Mouse (Mus musculus): ENCODE measurements around the gene Dcaf8. TPM values are rescaled to one million over a fixed set of nuclear protein-coding genes. Genes with fewer than 3 reads are reported as not detected.

Gene Dcaf8
- total RNA-seq, 2 experiments from 2014 or later: 105 to 108 TPM

DNA sequence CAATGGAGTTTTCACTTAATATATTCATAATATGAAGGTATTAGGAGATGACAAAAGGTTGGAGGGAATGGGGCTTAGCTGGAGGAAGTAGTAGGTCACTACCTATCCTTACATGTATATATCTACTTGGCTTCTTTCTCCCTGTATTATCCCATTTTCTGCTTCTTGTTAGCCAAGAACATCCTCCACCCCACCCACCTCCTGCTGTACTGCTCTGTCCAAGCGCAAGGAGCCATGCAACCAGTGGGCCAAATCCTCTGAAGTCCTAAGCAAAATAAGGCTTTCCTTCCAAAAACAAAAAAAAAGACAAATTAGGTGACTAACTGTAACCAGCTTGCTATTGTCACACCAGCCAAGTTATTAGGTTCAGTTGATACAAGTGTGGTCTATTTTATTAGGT, 7.1 kb upstream of the Dcaf8 start:
- intact Hi-C loops (cut with DNase I): no loop called here
- DNase-seq (ENCODE audit: low spot score in 2 of 2): peak in 1 of 2 experiments; percentile 59

DNA sequence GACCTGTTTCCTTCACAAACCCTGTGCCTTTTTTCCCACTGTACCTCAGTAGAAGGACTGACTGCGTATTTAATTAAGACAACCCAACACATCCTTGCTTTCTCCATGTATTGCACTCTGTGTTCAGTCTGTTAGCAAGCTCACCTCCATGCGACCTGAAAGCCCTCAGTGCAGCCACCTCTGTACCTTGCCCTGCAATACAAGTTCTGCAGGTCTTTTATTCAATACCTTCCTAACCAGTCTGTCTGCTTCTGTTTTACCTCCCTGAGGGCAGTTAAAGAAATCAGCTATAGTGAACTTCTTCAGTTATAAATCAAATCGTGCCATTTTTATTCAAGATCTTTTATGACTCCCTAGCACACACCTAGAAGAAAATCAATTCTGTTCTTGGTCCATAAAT, 6.4 kb upstream of the Dcaf8 start:
- no peak for DNase-seq (ENCODE audit: low spot score in 2 of 2)
- intact Hi-C loops (cut with DNase I): no loop called here

DNA sequence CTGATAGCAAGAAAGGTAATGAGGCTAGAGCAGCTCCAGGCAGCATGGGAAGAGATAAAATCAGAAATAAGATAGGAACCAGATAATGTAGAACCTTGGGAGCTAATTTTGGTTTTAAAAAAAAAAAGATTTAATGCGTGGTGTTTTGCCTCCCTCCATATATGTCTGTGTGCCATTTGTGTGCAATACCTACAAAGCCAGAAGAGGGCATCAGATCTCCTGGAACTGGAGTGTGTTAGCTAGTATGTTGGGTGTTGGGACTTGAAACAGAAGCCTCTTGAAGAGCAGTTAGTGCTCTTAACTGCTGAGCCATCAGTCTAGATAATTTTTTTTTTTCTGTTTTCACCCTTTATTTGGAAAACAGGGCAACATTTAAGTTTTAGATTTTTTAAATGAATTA, 4.3 kb upstream of the Dcaf8 start:
- DNase-seq (ENCODE audit: low spot score in 2 of 2): peak; percentile 52 to 85
- intact Hi-C loops (cut with DNase I): loop anchor here (1.0 kb wide), 1 partner anchor 167 kb away; no protein-coding TSS in a partner anchor

DNA sequence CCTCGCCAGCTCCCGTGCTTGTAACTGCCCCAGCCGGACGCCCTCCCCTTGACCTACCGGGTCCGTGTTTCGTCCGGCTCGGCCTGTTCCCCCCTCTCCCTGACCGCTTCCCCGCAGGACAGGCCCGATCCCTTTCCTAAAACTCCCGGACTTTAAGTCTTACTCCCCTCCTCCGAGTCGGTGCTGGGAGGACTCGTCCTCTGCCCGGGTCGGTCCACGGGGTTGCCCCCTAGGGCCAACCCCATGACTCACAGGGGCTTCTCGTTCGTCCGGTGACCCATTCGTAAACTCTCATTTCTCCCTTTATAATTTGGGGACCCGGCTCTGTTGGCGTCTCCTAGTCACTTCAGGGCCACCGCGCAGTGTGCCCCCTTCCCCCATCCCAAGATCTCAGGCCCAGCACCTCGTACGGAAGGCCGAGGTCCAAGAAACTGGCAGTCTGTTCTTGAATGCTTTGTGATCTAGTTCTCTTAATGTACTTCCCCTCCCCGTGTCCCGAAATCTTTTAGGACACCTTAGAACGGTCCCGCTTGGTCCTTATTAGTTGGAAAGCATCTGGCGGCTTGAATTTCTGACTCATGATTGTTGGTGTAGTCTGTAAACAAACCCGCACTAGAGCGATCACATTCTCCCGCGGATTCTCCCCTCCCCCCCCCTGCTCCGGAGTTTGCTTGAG, 533 bp downstream of the Dcaf8 start:
- intact Hi-C loops (cut with DNase I): loop anchor here (2.0 kb wide), 2 partner anchors 22 to 162 kb away; partner anchors contain the start of gene Pex19
- DNase-seq (ENCODE audit: low spot score in 2 of 2): peak; percentile 35 to 37

DNA sequence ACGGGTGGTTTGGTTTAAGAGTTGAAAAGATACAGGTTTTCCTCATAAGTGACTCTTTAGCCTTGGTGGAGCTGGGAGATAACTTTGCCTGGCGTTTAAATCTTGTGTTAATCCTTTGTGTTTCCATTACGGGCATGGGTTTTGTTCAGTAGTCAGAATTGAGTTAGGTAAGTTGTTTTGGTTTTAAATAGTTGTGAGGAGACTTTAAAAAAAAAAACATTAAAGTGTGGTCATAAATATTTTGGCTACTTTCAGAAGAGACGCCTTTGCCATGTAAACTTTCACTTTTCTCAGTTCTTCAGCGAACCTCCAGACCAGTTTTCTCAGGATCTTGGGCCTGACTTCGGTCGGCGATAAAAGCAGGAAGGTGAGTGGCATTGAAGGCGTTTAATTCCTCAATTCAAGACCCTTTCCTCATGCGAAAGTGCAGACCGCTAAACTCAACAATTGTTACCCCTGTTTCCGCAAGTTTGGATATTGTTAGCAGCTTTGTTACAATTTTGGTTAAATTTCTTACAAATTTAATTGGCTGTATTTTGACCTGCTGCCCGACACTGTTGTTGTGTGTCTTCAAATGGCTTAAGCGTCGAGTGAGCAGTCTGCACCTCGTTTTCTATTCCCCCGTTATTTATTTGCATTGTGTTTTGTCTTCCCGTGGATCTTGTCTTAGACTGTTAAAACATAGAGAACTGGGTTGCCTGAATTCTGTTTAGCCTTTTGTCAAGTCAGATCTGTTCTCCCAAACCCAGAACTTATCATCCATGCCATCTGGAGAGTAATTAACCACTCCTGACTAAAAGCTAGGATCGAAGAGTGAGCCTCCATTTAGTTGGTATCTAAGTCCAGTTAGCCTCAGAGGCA, 1.3 kb downstream of the Dcaf8 start:
- intact Hi-C loops (cut with DNase I): loop anchor here (2.0 kb wide), 2 partner anchors 22 to 162 kb away; partner anchors contain the start of gene Pex19
- no peak for DNase-seq (ENCODE audit: low spot score in 2 of 2)

DNA sequence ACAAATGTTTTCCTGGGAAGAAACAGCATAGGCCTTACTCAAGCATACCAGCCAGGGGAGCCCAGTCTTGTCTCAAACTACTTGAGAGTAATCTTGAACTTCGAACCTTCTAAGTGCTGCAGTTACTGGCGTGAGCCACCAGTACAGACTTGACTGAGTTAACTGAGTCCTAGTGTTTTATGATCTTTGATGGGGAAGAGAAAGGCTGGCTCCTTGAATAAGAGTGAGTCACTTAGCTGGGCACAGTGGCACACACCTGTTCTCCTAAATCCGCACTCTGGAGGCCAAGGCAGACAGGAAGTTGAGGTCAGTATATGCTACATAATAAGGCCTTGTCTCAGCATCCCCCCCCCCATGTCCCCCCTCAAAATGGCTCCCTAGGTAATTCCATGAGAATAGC, 6.7 kb downstream of the Dcaf8 start:
- intact Hi-C loops (cut with DNase I): no loop called here
- DNase-seq (ENCODE audit: low spot score in 2 of 2): no peak

DNA sequence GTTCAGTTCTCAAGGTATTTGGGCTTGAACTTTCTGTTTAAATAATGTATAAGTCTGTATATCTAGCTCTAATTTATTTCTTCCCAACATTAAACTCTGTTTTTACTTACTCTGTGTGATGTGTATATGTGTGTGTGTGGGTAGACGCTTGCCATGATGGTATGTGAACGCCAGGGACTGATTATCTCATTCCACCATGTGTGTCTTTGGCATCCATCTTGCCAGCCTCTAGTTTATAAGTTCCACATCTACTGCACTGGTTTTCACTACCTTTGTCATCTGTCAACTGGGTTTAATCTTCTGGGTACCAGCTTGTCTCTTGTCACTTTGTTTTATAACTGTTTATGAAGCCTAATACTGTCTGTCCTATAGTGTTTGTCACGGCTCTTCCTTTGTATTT, 7.6 kb downstream of the Dcaf8 start:
- intact Hi-C loops (cut with DNase I): no loop called here
- DNase-seq (ENCODE audit: low spot score in 2 of 2): no peak

DNA sequence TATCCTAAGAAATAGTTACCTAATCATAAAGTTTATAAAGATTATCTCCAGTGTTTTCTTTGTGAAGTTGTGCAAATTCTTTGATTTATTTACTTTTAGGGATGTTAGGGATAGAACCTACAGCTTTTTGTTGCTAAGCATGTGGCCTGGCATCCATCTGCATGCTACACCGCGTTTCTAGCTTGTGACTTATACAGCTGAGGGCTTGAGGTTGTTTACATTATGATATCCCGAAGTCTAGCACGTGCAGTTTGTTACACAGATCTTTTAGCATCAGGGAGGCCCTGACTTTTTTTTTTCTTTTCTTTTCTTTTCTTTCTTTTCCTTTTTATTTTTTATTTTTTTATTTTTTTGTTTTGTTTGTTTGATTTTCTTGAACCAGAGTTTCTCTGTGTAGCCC, 12.1 kb downstream of the Dcaf8 start:
- no peak for DNase-seq (ENCODE audit: low spot score in 2 of 2)
- intact Hi-C loops (cut with DNase I): no loop called here

DNA sequence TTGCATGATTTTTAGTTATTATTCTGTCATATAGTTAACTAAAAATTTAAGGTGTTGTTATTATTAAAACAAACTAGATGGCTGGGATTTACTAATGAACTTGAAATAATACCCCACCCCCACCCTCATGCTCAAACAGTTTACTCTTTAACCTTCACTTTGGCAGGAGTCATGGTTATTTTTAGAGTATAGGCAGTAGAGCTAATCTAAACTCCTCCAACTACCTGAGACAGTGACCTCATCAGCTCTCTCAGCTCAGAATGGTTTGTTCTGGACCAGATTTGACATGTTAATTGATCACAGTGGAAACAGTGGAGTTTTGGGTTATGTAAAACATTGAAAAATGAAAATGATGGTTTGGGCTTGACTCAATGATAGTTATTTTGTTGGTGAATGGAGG, 12.6 kb downstream of the Dcaf8 start:
- DNase-seq (ENCODE audit: low spot score in 2 of 2): no peak
- intact Hi-C loops (cut with DNase I): no loop called here

DNA sequence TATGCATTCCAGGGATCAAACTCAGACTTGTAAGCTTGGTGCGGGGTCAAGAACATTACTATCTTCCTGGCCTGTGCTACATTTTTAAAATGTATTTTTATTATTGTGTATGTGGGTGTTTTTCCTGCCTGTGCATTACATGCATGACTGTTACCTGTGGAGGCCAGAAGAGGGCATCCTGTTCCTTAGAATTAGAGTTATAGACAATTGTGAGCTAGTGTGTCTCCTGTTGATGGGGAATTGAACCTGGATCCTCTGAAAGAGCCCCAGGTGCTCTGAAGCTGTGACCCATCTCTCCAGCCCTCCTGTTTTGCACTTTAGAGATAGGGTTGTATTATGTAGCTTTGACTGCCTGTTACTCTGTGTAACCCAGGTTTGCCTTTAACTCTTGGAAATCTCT, 14.1 kb downstream of the Dcaf8 start:
- intact Hi-C loops (cut with DNase I): loop anchor here (1.0 kb wide), 1 partner anchor 148 kb away; no protein-coding TSS in a partner anchor
- DNase-seq (ENCODE audit: low spot score in 2 of 2): peak; percentile 21 to 66

DNA sequence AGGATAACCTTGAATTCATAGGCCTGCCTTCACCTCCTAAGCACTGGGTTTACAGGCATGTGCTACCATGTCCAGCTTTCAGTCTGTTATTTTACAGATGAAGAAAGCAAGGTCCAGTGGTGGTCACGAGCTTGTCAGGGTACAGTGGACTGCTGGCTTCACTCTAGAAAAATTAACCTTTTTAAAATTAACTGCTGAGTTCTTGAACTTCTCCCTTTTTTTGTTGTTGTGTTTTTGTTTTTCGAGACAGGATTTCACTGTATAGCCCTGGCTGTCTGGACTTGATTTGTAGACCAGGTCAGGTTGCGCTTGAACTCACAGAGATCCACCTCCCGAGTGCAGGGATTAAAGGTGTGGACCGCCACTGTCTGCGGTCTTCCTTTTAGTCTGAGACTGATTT, 15.1 kb downstream of the Dcaf8 start:
- no peak for DNase-seq (ENCODE audit: low spot score in 2 of 2)
- intact Hi-C loops (cut with DNase I): loop anchor here (1.0 kb wide), 1 partner anchor 147 kb away; no protein-coding TSS in a partner anchor

DNA sequence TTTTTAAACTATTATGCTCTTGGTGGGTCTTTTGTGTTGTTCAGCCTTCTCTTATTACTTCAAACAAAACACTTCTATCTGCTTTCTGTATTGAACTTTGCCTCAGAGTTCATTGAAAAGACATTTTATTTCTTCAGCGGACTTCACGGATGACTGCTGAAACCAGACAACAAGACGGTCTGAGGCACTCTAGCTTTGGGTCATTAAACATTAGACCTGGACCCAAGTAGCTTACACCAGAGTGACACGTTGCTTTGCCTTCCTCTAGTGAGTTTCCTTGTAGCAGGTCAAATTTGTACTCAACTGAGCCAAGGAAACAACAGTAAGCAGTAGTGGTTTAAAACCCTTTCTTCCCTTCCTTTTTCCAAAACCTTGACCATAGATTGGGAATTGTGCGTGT, 20.0 kb downstream of the Dcaf8 start:
- DNase-seq (ENCODE audit: low spot score in 2 of 2): no peak
- intact Hi-C loops (cut with DNase I): no loop called here

DNA sequence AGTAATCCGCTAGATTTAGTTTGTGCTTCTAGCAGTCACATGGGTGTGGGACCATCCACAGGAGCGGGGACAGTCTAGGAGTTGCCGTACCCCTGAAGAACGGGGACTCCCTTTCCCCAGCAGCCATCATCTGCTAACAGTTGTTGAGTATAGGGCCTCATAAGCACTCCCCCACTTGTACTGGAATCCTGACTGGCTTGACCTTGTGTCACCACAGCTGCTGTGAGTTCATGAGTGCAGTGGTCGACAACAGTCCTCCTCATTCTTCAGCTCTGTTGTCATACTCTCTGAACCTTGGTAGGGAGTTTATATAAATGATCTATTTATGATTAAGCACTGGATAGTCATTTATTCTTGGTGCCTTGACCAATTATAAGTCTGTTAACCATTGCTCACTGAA, 21.9 kb downstream of the Dcaf8 start:
- intact Hi-C loops (cut with DNase I): no loop called here

DNA sequence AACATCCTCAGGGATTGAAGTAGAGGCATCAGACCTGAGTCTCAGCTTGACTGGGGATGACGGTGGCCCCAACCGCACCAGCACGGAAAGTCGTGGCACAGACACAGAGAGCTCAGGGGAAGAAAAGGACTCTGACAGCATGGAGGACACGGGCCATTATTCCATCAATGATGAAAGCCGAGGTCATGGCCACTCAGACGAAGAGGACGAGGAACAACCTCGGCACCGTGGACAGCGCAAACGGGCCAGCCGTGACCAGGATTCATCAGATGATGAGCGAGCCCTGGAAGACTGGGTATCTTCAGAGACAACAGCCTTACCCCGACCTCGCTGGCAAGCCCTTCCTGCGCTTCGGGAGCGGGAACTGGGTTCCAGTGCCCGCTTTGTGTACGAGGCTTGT, 24.5 kb downstream of the Dcaf8 start:
- intact Hi-C loops (cut with DNase I): no loop called here
- no peak for DNase-seq (ENCODE audit: low spot score in 2 of 2)

More for the DNA sequence above, 21.9 kb downstream of the Dcaf8 start:
- no peak for DNase-seq (ENCODE audit: low spot score in 2 of 2)

DNA sequence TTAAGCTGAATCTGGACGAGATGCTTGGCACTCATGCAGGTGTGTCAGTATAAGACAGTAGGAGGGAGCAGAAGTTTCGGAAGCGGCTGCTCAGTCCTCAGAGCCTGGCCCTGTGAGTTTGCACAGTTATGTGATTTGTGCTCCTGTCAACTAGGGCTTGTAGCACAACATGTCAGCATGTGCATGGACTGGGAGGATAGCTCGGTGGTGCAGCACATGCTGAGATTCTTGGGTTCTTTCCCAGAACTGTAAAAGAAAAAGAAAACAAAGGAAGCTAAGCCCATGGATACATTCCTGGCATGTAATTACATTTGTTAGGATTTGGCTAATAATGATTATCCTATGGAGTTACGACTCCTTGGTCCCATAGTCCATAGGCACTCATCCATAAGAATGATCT, 25.3 kb downstream of the Dcaf8 start:
- intact Hi-C loops (cut with DNase I): no loop called here
- no peak for DNase-seq (ENCODE audit: low spot score in 2 of 2)

DNA sequence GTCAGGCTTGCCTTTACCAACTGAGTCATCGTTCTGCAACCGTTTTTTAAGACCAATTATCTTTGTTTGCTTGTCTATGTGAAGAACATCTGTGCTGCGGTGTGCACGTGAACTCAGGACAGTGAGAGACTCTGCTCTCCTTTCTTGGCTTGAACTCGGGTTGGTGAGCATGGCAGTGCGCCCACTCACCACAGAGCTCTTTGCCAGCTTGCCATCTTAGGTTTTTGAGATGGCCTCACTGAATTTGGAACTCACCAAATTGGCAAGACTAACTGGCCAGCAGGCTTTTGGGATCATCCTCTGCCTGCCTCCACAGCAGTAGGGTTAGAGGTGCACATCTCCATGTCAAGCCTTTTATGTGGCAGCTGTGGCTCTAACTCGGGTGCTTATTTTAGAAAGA, 29.9 kb downstream of the Dcaf8 start:
- intact Hi-C loops (cut with DNase I): no loop called here
- DNase-seq (ENCODE audit: low spot score in 2 of 2): no peak

DNA sequence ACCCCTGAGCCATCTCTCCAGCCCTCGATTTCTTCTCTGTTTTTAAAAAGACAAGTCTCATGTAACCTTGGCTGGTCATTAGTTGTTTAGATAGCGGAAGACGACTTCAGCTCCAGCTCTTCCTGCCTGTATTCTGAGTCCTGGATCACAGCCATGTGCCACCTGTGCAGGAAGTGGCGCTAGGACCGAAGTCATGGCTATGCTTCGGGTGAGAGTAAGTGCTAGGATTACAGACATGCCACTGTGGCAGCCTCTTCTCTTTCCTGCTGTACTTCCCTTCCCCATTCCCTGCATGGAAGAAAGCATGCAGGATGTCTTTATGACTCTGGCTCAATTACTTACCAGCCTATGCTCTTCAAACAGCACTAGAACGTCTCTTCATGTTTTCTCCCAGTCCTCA, 31.2 kb downstream of the Dcaf8 start:
- DNase-seq (ENCODE audit: low spot score in 2 of 2): no peak
- intact Hi-C loops (cut with DNase I): no loop called here

DNA sequence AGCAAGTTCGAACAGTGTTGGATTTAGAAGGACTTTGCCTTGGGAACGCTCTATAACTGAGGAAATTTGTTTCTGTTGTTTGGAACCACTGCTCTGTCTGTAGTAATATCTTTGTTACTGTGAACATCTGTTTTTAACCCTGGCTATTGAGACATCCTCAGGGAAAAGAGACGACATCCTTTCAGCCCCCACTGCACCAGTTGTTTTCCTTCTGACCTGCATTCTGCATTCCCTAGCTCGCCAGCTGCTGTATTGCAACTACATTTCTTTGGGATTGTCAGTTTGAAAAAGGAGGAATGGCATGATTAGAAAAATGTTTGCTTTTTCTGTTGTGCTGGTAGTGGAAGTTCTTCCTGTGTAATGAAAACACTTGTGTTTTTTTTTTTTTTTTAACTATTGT, 33.0 kb downstream of the Dcaf8 start:
- intact Hi-C loops (cut with DNase I): no loop called here
- DNase-seq (ENCODE audit: low spot score in 2 of 2): no peak

DNA sequence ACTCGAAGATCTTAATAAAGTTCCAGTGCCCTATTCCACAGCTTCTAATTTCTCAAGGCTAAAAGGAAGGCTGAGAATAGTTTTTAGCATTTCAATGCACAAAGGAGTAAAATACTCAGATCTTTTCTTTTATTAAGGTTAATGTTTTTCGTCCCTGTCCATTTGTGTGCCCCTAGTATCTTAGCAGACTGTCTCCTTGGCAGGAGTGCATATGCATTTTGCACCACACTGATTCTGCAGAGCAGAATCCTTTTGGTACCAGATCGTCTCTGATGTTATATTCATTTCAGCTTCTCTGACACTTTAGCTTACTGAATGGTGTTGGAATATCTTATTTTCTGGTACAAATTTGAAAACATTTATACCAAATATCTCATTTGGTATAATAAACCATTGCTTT, 33.9 kb downstream of the Dcaf8 start:
- DNase-seq (ENCODE audit: low spot score in 2 of 2): no peak
- intact Hi-C loops (cut with DNase I): no loop called here

DNA sequence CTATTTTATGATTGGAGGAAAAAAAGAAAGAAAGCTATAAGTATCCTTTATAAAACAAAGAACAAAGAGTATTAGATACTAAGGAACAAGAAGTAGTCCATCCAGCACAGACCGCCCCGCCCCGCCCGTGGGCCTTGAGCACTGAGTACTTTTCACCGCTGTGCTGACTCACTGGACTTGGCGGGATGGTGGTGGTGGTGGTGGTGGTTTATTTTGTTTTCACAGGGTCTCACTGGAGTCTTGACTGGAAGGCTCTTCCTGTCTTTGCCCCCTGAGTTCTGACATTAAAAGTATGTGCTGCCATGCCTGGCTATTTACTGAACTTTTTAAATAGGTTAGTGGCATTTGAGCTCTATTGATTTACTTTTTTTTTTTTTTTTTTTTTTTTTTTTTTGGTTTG, 35.2 kb downstream of the Dcaf8 start:
- no peak for DNase-seq (ENCODE audit: low spot score in 2 of 2)

DNA sequence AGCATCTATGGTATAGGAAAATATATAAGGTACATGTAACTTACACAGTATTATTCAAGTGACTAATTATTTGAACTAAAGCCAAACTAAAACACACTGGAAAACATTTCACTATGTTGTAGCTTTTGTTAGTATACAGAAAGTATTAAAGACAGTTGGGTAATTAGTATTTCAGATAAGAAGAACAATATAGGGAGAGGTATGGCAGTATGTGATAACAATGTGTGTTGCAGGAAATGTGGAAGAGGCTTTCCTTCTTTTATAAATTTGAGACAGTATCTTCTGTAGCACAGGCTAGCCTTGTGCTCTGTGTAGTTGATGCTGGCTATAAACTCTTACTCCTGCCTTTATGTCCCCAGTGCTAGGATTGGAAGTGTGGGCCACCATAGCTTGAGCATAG, 36.0 kb downstream of the Dcaf8 start:
- intact Hi-C loops (cut with DNase I): no loop called here
- no peak for DNase-seq (ENCODE audit: low spot score in 2 of 2)

More for the DNA sequence above, 35.2 kb downstream of the Dcaf8 start:
- intact Hi-C loops (cut with DNase I): no loop called here

Data from left cerebral cortex, postnatal 25 days (tissue).